Mouse (Mus musculus) WW6 (cell line): ENCODE data around the gene Ss18l2.

Experiments used
- DNase-seq: peaks from one replicate; pipeline ENCODE4 v3.0.0-alpha.2; 2013; ENCODE audit warnings: low read depth, low spot score

Gene Ss18l2

DNA sequence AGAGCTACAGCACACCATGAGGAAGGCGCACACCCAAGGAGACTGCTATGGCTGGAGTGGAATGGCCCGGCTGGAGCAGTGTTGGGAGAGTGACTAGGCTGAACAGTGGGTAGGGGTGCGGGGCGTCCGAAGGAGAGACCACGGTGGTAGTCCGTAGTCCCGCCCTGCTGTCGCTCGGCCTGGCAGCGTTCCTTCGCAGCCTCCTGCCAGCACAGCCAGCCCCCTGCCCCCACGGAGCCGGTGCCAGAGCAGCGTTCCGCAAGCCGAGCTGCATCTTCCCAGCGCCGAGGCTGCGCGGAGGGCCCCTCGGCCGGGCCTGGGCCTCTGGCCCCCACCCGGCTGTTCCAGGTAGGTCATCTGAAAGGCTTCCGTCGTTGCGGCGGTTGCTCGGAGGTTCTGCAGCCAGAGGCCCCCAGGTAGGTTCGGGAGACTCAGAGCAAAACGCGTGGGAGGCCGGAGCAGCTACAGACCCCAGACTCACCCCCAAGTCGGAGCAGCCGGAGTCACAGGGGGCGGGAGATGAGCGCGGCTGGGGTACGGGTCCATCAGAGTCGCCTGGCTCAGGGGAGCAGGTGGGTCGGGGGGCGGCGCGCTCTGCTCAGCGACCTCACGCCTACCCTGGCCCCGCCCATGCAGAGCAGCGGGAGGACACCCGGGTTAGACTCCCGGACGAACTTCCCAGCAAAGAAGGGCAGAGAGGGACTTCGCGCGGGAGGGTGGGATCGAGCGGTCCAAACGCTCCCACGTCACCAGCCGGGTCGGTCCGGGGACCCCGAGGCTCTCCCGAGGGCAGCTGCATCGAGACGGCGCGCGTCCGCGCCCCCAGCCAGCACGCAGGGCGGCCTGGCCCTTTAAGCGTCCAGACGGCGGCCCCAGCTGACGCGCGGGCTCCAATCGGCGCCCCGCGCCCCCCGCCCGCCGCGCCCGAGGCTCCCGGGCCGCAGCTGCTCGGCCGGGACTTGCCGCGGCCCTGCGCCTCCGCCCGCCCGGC is 49.3 kb downstream of the Ss18l2 start, which contains the start of gene Zfp651:
Gene Zfp651 (plus strand): TSS at position 240 of the 991 bp plus-strand sequence.
- no peak for DNase-seq

- DNase-seq: no peak
Measured at GRCm38 (mm10) chr9:121760271-121761090, 50.4 kb downstream of the Ss18l2 start.

DNA sequence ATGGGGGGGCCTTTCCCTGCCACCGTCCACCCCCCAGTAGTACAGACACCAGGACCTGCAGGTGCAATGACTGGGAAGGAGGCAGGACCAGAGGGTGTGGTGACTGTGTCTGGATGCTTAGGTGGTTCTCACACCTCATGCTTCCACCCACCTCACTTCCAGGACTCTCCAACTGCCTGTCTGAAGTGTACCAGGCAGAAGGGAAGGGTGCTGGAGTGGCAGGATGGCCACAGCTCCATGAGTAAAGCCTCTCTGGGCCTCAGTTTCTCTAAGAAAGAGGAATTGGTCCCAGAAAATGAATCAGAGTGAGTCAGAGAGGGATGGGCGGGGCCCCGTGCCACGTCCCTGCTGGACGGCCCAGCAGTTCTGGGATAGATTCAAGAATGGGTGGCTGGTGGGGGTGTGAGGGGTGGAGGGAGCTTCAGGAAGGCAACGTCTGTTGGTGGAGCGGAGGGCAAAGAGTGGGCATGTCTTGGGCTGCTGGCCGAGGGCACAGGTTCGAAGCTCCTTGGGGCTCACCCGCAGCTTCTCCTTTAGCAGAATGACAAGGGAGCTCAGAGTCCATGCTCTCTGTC is 51.0 kb downstream of the Ss18l2 start:
- DNase-seq: no peak

DNA sequence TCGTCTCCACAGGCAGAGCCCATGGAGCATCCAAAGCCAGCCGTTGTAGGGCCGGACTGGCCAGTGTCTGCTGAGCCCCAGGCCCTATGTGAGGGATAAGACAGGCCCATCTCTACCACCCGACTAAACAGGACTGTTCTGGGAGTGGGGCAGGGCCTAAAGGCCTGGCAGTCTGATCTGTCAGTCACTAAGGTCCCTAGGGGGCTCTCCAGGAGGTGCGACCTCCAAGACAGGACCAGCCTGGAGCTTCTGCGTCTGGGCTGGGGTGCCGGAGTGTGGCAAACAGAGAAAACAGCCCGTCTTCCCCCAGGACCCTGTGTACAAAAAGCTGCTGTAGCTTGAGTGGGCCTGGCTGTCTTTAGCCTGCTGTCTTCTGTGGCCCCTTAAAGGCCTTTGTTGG is 51.7 kb downstream of the Ss18l2 start:
- DNase-seq: no peak

DNA sequence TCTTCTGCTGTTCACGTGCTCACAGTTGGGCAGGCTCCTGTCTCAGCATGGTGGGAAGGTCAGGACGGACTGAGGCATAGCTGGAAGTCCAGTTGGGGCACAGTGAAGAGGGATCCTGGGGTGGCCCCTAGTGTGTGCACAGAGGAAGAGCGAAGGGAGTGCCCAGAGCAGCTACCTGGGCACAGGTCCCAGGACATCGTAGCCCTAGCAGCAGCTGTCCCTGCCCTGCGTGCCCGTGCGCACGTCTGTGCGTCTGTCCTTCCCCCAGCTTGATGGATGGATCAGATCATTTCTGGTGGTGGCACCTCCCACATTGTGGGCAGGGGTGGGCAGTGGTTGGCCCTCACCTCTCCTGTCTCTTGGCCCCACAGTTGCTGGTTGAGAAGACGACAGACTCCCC is 52.1 kb downstream of the Ss18l2 start:
- DNase-seq: no peak

GRCm38 (mm10) chr9:121762761-121763160 is 52.6 kb downstream of the Ss18l2 start:
- DNase-seq: no peak
